In genomic region chr4:40946516-40947121, GRCm38 (mm10) we compare ENCODE assay signal across 9 mouse cellular contexts. TPM values are rescaled to one million over a fixed set of nuclear protein-coding genes. Genes with fewer than 3 reads are reported as not detected.
DNase-seq lines count a peak whose midpoint lies in the region; ATAC-seq and TF ChIP-seq lines count a peak whose summit lies in the region.
"Had no signal": no experiment of that assay in that cellular context is flagged by ENCODE, and none has a peak within 500 bp of the region (broad histone marks: within the 10 kb centered on the region; RNA-seq: fewer than 3 reads in every experiment).

No protein-coding gene starts in this region.

- TF ChIP-seq CTCF in kidney, postnatal 0 days (IDR thresholded peaks at IDR 0.05; ENCODE audit: low read depth): no peak
- no peak for TF ChIP-seq CTCF in intestine, postnatal 0 days (IDR thresholded peaks at IDR 0.05; ENCODE audit: low read depth)

- H3K9me3 ChIP-seq in kidney, postnatal 0 days (replicated peaks; ENCODE audit: low read length): no peaks in the 10 kb centered on the region
- H3K9me3 ChIP-seq in embryonic facial prominence, embryonic 12.5 days: no peaks in the 10 kb centered on the region
- no peaks in the 10 kb centered on the region for H3K9me3 ChIP-seq in intestine, postnatal 0 days (ENCODE audit: control insufficient read depth)
- no peaks in the 10 kb centered on the region for H3K9me3 ChIP-seq in neural tube, embryonic 13.5 days

- peak overlapping the region; percentile 70 for H3K4me3 ChIP-seq in kidney, postnatal 0 days (replicated peaks; ENCODE audit: low read depth, low read length)
- peak overlapping the region; percentile 88 for H3K4me3 ChIP-seq in embryonic facial prominence, embryonic 12.5 days
- H3K4me3 ChIP-seq in intestine, postnatal 0 days (ENCODE audit: low read depth, low read length): peak overlapping the region; percentile 81; the same call in 1 of the 2 replicates
- H3K4me3 ChIP-seq in neural tube, embryonic 13.5 days: peak overlapping the region; percentile 93

- H3K27me3 ChIP-seq in kidney, postnatal 0 days (ENCODE audit: insufficient read depth, low read length): no peaks in the 10 kb centered on the region
- H3K27me3 ChIP-seq in embryonic facial prominence, embryonic 12.5 days: no peaks in the 10 kb centered on the region
- H3K27me3 ChIP-seq in intestine, postnatal 0 days (replicated peaks; ENCODE audit: control insufficient read depth, insufficient read depth, low read length): no peaks in the 10 kb centered on the region
- H3K27me3 ChIP-seq in neural tube, embryonic 13.5 days: no peaks in the 10 kb centered on the region

- H3K36me3 ChIP-seq in kidney, postnatal 0 days (ENCODE audit: insufficient read depth, low read length): peaks cover 31% of the 10 kb centered on the region
- H3K36me3 ChIP-seq in embryonic facial prominence, embryonic 12.5 days: peaks cover 44% of the 10 kb centered on the region
- peaks cover 32% of the 10 kb centered on the region for H3K36me3 ChIP-seq in intestine, postnatal 0 days (ENCODE audit: control insufficient read depth, insufficient read depth)
- H3K36me3 ChIP-seq in neural tube, embryonic 13.5 days: peaks cover 59% of the 10 kb centered on the region

- peak overlapping the region; percentile 76 for H3K4me2 ChIP-seq in kidney, postnatal 0 days (ENCODE audit: low read length)
- peak overlapping the region; percentile 79 for H3K4me2 ChIP-seq in embryonic facial prominence, embryonic 12.5 days (replicated peaks)
- H3K4me2 ChIP-seq in intestine, postnatal 0 days (replicated peaks; ENCODE audit: low read depth): peak overlapping the region; percentile 75
- peak overlapping the region; percentile 81 for H3K4me2 ChIP-seq in neural tube, embryonic 13.5 days

- 77% methylated on average over 7 of the region's 7 CpGs for WGBS in kidney, postnatal 0 days
- 86% methylated on average over 7 of the region's 7 CpGs for WGBS in embryonic facial prominence, embryonic 12.5 days
- WGBS in intestine, postnatal 0 days: 65% methylated on average over 7 of the region's 7 CpGs
- WGBS in neural tube, embryonic 13.5 days: 92% methylated on average over 7 of the region's 7 CpGs

- H3K9ac ChIP-seq in kidney, postnatal 0 days (ENCODE audit: low read depth, low read length): peak overlapping the region; percentile 85; the same call in 1 of the 2 replicates
- peak overlapping the region; percentile 90 for H3K9ac ChIP-seq in embryonic facial prominence, embryonic 12.5 days
- 0 out of 2 replicates have a peak overlapping the region, but pooled peaks have one; percentile 87 for H3K9ac ChIP-seq in intestine, postnatal 0 days (ENCODE audit: low read depth, low read length)
- H3K9ac ChIP-seq in neural tube, embryonic 13.5 days: peak overlapping the region; percentile 94

- 0 out of 2 replicates have a peak overlapping the region, but pooled peaks have one; percentile 88 for H3K27ac ChIP-seq in kidney, postnatal 0 days
- no peak overlapping the region for H3K27ac ChIP-seq in embryonic facial prominence, embryonic 12.5 days
- H3K27ac ChIP-seq in intestine, postnatal 0 days (ENCODE audit: low read depth, low read length): no peak overlapping the region
- no peak overlapping the region for H3K27ac ChIP-seq in neural tube, embryonic 13.5 days (replicated peaks)

- DNase-seq in kidney, postnatal 0 days (ENCODE audit: low spot score): no peak
- DNase-seq in kidney, adult 8-10 months: no peak
- no peak for DNase-seq in gastrocnemius, adult 8-10 months (ENCODE audit: low spot score in 2 of 2)
- no peak for DNase-seq in layer of hippocampus, adult 18-20 months (ENCODE audit: low spot score in 2 of 2)

- no peak for ATAC-seq in kidney, postnatal 0 days (replicated peaks; ENCODE audit: low FRiP score, low read depth)
- ATAC-seq in embryonic facial prominence, embryonic 12.5 days (ENCODE audit: insufficient number of reproducible peaks, insufficient read depth, low FRiP score, low TSS enrichment): no peak
- ATAC-seq in intestine, postnatal 0 days: no peak
- ATAC-seq in neural tube, embryonic 13.5 days (ENCODE audit: low read depth): no peak
- no peak for ATAC-seq in monocyte, adult 5-6 weeks (replicated peaks; ENCODE audit: insufficient number of reproducible peaks, low FRiP score, low TSS enrichment, poor library complexity, severe bottlenecking)

- peaks cover 14% of the 10 kb centered on the region for H3K4me1 ChIP-seq in kidney, postnatal 0 days (replicated peaks; ENCODE audit: insufficient read depth, low read length)
- H3K4me1 ChIP-seq in embryonic facial prominence, embryonic 12.5 days: peaks cover 20% of the 10 kb centered on the region
- H3K4me1 ChIP-seq in intestine, postnatal 0 days (replicated peaks; ENCODE audit: control insufficient read depth, insufficient read depth, low read length): peaks cover 8% of the 10 kb centered on the region; the same call in 1 of the 2 replicates
- peaks cover 35% of the 10 kb centered on the region for H3K4me1 ChIP-seq in neural tube, embryonic 13.5 days (replicated peaks)

RNA-seq across cellular contexts. Expression of gene Bag1, which starts 1.5 kb away (rescaled TPM):
- 284 and 295 TPM in 2 replicates for polyA plus RNA-seq in kidney, postnatal 0 days (2015; fragmentation: Nextera tagmentation; extraction: Ambion mirVana)
- polyA plus RNA-seq in embryonic facial prominence, embryonic 12.5 days (2016; fragmentation: Nextera tagmentation; extraction: Ambion mirVana): 252 and 253 TPM in 2 replicates
- 120 and 138 TPM in 2 replicates for polyA plus RNA-seq in intestine, postnatal 0 days (2015; fragmentation: Nextera tagmentation; extraction: Ambion mirVana)
- polyA plus RNA-seq in neural tube, embryonic 13.5 days (2015; fragmentation: Nextera tagmentation; extraction: Ambion mirVana): 233 and 247 TPM in 2 replicates
- total RNA-seq in gastrocnemius, adult 8-10 months (2022): 100 to 1,000 TPM; 229 to 241 (median 229) TPM
- total RNA-seq in layer of hippocampus, adult 18-20 months (2021): 100 to 1,000 TPM; 154 to 156 TPM
- 241 to 264 TPM (median 246 TPM) in 3 replicates for total RNA-seq in monocyte, adult 5-6 weeks (2017)

RNA-seq across cellular contexts. Expression of gene Chmp5, which starts 1.6 kb away (rescaled TPM):
- 160 and 164 TPM in 2 replicates for polyA plus RNA-seq in kidney, postnatal 0 days (2015; fragmentation: Nextera tagmentation; extraction: Ambion mirVana)
- 105 and 110 TPM in 2 replicates for polyA plus RNA-seq in embryonic facial prominence, embryonic 12.5 days (2016; fragmentation: Nextera tagmentation; extraction: Ambion mirVana)
- 133 and 136 TPM in 2 replicates for polyA plus RNA-seq in intestine, postnatal 0 days (2015; fragmentation: Nextera tagmentation; extraction: Ambion mirVana)
- polyA plus RNA-seq in neural tube, embryonic 13.5 days (2015; fragmentation: Nextera tagmentation; extraction: Ambion mirVana): 184 and 197 TPM in 2 replicates
- total RNA-seq in gastrocnemius, adult 8-10 months (2022): 10 to 100 TPM; 20.6 to 21.7 (median 21.3) TPM
- 10 to 100 TPM; 85.7 to 87.2 TPM for total RNA-seq in layer of hippocampus, adult 18-20 months (2021)
- total RNA-seq in monocyte, adult 5-6 weeks (2017): 103 to 128 TPM (median 128 TPM) in 3 replicates

RNA-seq across cellular contexts. Expression of gene Nfx1, which starts 24.1 kb away (rescaled TPM):
- 55.1 and 56.5 TPM in 2 replicates for polyA plus RNA-seq in kidney, postnatal 0 days (2015; fragmentation: Nextera tagmentation; extraction: Ambion mirVana)
- 108 and 110 TPM in 2 replicates for polyA plus RNA-seq in embryonic facial prominence, embryonic 12.5 days (2016; fragmentation: Nextera tagmentation; extraction: Ambion mirVana)
- 25.9 and 27.9 TPM in 2 replicates for polyA plus RNA-seq in intestine, postnatal 0 days (2015; fragmentation: Nextera tagmentation; extraction: Ambion mirVana)
- polyA plus RNA-seq in neural tube, embryonic 13.5 days (2015; fragmentation: Nextera tagmentation; extraction: Ambion mirVana): 93.2 and 103 TPM in 2 replicates
- 10 to 100 TPM; 19.9 to 22.8 (median 22.3) TPM for total RNA-seq in gastrocnemius, adult 8-10 months (2022)
- total RNA-seq in layer of hippocampus, adult 18-20 months (2021): 10 to 100 TPM; 65.6 to 68.7 TPM
- 52.8 to 83.9 TPM (median 66.9 TPM) in 3 replicates for total RNA-seq in monocyte, adult 5-6 weeks (2017)

RNA-seq across cellular contexts. Expression of gene Spink4, which starts 26.8 kb away (rescaled TPM):
- polyA plus RNA-seq in kidney, postnatal 0 days (2015; fragmentation: Nextera tagmentation; extraction: Ambion mirVana): 0.41 and 1.0 TPM in 2 replicates
- not detected in 2 replicates for polyA plus RNA-seq in embryonic facial prominence, embryonic 12.5 days (2016; fragmentation: Nextera tagmentation; extraction: Ambion mirVana)
- polyA plus RNA-seq in intestine, postnatal 0 days (2015; fragmentation: Nextera tagmentation; extraction: Ambion mirVana): 419 and 610 TPM in 2 replicates
- not detected in 2 replicates for polyA plus RNA-seq in neural tube, embryonic 13.5 days (2015; fragmentation: Nextera tagmentation; extraction: Ambion mirVana)
- total RNA-seq in gastrocnemius, adult 8-10 months (2022): not detected
- total RNA-seq in layer of hippocampus, adult 18-20 months (2021): not detected
- not detected in 3 replicates for total RNA-seq in monocyte, adult 5-6 weeks (2017)
- total RNA-seq: hematopoietic stem cell, adult 5-6 weeks had no signal
